Mouse (Mus musculus): Measurements from ENCODE around the gene Snap29. TPM values are rescaled to one million over a fixed set of nuclear protein-coding genes. Genes with fewer than 3 reads are reported as not detected.
A peak's percentile ranks its signal among the peaks of the same experiment; 100 is the strongest.

Snap29 gene
- total and polyA plus RNA-seq, 2 experiments = 4.2 to 15.9 TPM

DNA sequence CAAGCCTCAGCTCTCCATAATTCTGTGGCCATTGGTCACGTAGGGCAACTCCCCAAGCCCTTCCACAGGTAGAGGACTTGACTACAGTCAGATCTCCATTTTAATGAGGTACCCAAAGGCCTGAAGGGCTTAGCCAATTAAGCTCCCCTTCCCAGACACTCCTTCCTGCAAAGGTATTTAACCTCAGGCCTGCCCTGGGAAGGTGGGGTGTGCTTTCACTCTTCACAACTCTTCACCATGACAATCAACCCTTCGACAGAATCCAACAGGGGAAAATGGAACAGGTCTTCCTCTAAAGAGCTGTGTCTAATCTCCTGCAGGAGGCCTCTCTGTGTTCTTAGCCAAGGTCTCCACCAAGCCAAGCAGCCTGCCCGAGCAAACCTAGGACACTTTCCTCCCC is 17.2 kb downstream of the Snap29 start:
- no peaks in the 10 kb centered on the region; the same call in 1 of the 2 replicates for H3K4me1 ChIP-seq (ENCODE audit: control insufficient read depth, insufficient read depth, low read length)
- TF ChIP-seq CTCF (IDR thresholded peaks at IDR 0.05; ENCODE audit: low read depth, low read length) (no peak), POLR2A (IDR thresholded peaks at IDR 0.05; ENCODE audit: extremely low read depth, insufficient read depth, low read length) (no peak)
- H3K9ac ChIP-seq (ENCODE audit: low read depth, low read length) = no peak overlapping the region
- H3K79me2 ChIP-seq (ENCODE audit: control insufficient read depth, insufficient read depth, low read length) = no peaks in the 10 kb centered on the region
- no peaks in the 10 kb centered on the region for H3K27me3 ChIP-seq (ENCODE audit: control insufficient read depth, insufficient read depth, low read length)
- 88% methylated on average over 3 of the region's 3 CpGs for WGBS
- H3K27ac ChIP-seq (replicated peaks; ENCODE audit: insufficient read depth, low read depth, low read length) = no peak overlapping the region
- no peak overlapping the region for H3K4me3 ChIP-seq (ENCODE audit: insufficient read depth, low read depth, low read length)
- no peak for DNase-seq (ENCODE audit: extremely low read depth, low read depth, low spot score)
- H3K36me3 ChIP-seq (ENCODE audit: control insufficient read depth, insufficient read depth, low read length) = peaks cover 53% of the 10 kb centered on the region

GRCm38 (mm10) chr16:17432576-17432975 is 26.8 kb downstream of the Snap29 start:
- H3K4me3 ChIP-seq (ENCODE audit: insufficient read depth, low read depth, low read length) = no peak overlapping the region
- H3K4me1 ChIP-seq (ENCODE audit: control insufficient read depth, insufficient read depth, low read length) = no peaks in the 10 kb centered on the region; the same call in 1 of the 2 replicates
- no peaks in the 10 kb centered on the region for H3K27me3 ChIP-seq (ENCODE audit: control insufficient read depth, insufficient read depth, low read length)
- H3K9ac ChIP-seq (ENCODE audit: low read depth, low read length) = no peak overlapping the region
- H3K79me2 ChIP-seq (ENCODE audit: control insufficient read depth, insufficient read depth, low read length) = no peaks in the 10 kb centered on the region
- 40% methylated on average over 2 of the region's 2 CpGs for WGBS
- TF ChIP-seq POLR2A (IDR thresholded peaks at IDR 0.05; ENCODE audit: extremely low read depth, insufficient read depth, low read length) (no peak), CTCF (IDR thresholded peaks at IDR 0.05; ENCODE audit: low read depth, low read length) (peak; percentile 38)
- DNase-seq (ENCODE audit: extremely low read depth, low read depth, low spot score) = peak; percentile 42
- H3K36me3 ChIP-seq (ENCODE audit: control insufficient read depth, insufficient read depth, low read length) = peaks cover 16% of the 10 kb centered on the region
- no peak overlapping the region for H3K27ac ChIP-seq (replicated peaks; ENCODE audit: insufficient read depth, low read depth, low read length)

DNA sequence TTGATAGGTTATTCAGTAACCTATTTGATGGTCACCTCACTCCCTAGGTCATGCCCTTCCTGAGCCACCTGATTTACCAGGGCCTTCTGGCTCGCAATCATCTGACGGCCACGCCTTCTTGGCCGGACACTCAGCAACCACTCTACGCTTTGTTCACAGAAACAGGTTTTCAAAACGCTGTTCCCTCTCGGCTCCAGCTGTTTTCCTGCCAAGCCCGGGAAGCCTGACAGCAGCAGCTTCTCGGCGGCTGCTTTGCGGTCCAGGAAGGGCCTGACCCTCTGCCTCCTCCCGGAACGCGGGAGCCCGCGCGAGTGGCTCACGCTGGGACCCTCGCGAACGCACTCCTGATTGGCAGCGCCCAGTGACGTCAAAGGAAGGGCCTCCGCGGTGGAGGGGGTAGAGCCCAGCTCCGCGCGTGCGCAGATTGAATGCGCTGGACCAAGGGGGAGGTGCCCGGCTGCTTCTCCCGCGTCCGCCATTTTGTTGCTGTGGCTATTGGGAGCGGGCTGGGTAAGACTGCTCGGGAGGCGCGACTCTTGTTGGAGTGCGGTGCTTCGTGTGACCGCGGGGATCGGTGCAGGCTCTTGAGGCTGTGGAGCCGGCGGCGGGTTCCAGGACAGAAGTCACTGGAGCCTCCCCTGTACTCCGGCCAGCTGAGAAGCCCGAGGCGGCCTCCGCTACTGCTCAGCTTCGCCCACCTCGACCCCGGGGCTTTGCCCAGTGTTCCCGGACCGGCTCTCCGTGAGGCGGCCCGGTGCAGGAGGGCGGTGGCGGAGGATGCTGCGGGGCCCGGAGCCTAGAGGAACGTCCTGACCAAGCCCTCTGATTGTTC is 46.0 kb downstream of the Snap29 start, which contains the start of gene Crkl:
Gene Crkl, plus strand, starts transcription at position 447 of the 832 bp plus-strand sequence.
- Histone ChIP-seq H3K27me3 (ENCODE audit: control insufficient read depth, insufficient read depth, low read length) (no peaks in the 10 kb centered on the region), H3K4me1 (ENCODE audit: control insufficient read depth, insufficient read depth, low read length) (peaks cover 22% of the 10 kb centered on the region), H3K79me2 (ENCODE audit: control insufficient read depth, insufficient read depth, low read length) (peaks cover 27% of the 10 kb centered on the region), H3K9ac (ENCODE audit: low read depth, low read length) (peak within 1 kb of the TSS; percentile 94), H3K27ac (replicated peaks; ENCODE audit: insufficient read depth, low read depth, low read length) (peak within 1 kb of the TSS; percentile 99), H3K36me3 (ENCODE audit: control insufficient read depth, insufficient read depth, low read length) (peaks cover 2% of the 10 kb centered on the region; the same call in 1 of the 2 replicates), H3K4me3 (ENCODE audit: insufficient read depth, low read depth, low read length) (peak within 1 kb of the TSS; percentile 75)
- under 1% methylated on average over 63 of the region's 63 CpGs for WGBS
- TF ChIP-seq CTCF (IDR thresholded peaks at IDR 0.05; ENCODE audit: low read depth, low read length) (no peak), POLR2A (IDR thresholded peaks at IDR 0.05; ENCODE audit: extremely low read depth, insufficient read depth, low read length) (peak; percentile 84)
- peak; percentile 96 for DNase-seq (ENCODE audit: extremely low read depth, low read depth, low spot score)

DNA sequence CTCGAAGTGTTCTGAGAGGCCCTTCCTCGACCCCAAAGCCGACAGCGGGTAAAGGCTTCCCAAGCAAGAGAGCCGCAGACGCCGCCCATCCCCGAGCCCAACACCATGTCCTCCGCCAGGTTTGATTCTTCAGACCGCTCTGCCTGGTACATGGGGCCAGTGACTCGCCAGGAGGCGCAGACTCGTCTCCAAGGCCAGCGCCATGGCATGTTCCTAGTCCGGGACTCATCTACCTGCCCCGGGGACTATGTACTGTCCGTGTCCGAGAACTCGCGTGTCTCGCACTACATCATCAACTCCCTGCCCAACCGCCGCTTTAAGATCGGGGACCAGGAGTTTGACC is 46.6 kb downstream of the Snap29 start:
- TF ChIP-seq CTCF (IDR thresholded peaks at IDR 0.05; ENCODE audit: low read depth, low read length) = no peak
- TF ChIP-seq POLR2A (IDR thresholded peaks at IDR 0.05; ENCODE audit: extremely low read depth, insufficient read depth, low read length) = 0 out of 2 replicates have a peak, but pooled peaks have one; percentile 18
- Histone ChIP-seq H3K79me2 (ENCODE audit: control insufficient read depth, insufficient read depth, low read length) (peaks cover 32% of the 10 kb centered on the region), H3K27ac (replicated peaks; ENCODE audit: insufficient read depth, low read depth, low read length) (peak overlapping the region; percentile 82), H3K36me3 (ENCODE audit: control insufficient read depth, insufficient read depth, low read length) (peaks cover 2% of the 10 kb centered on the region; the same call in 1 of the 2 replicates), H3K4me3 (ENCODE audit: insufficient read depth, low read depth, low read length) (peak overlapping the region; percentile 75), H3K27me3 (ENCODE audit: control insufficient read depth, insufficient read depth, low read length) (no peaks in the 10 kb centered on the region), H3K9ac (ENCODE audit: low read depth, low read length) (peak overlapping the region; percentile 90), H3K4me1 (ENCODE audit: control insufficient read depth, insufficient read depth, low read length) (peaks cover 22% of the 10 kb centered on the region)
- WGBS = under 1% methylated on average over 24 of the region's 24 CpGs
- DNase-seq (ENCODE audit: extremely low read depth, low read depth, low spot score) = peak; percentile 48

GRCm38 (mm10) chr16:17456901-17457300 is 51.1 kb downstream of the Snap29 start:
- no peak overlapping the region for H3K27ac ChIP-seq (replicated peaks; ENCODE audit: insufficient read depth, low read depth, low read length)
- H3K79me2 ChIP-seq (ENCODE audit: control insufficient read depth, insufficient read depth, low read length) = peaks cover 66% of the 10 kb centered on the region
- no peak for DNase-seq (ENCODE audit: extremely low read depth, low read depth, low spot score)
- H3K36me3 ChIP-seq (ENCODE audit: control insufficient read depth, insufficient read depth, low read length) = peaks cover 4% of the 10 kb centered on the region; the same call in 1 of the 2 replicates
- 100% methylated on average over 1 of the region's 1 CpGs for WGBS
- no peaks in the 10 kb centered on the region for H3K27me3 ChIP-seq (ENCODE audit: control insufficient read depth, insufficient read depth, low read length)
- H3K4me3 ChIP-seq (ENCODE audit: insufficient read depth, low read depth, low read length) = no peak overlapping the region
- no peak overlapping the region for H3K9ac ChIP-seq (ENCODE audit: low read depth, low read length)
- peaks cover 40% of the 10 kb centered on the region for H3K4me1 ChIP-seq (ENCODE audit: control insufficient read depth, insufficient read depth, low read length)
- TF ChIP-seq CTCF (IDR thresholded peaks at IDR 0.05; ENCODE audit: low read depth, low read length) (no peak), POLR2A (IDR thresholded peaks at IDR 0.05; ENCODE audit: extremely low read depth, insufficient read depth, low read length) (no peak)

DNA sequence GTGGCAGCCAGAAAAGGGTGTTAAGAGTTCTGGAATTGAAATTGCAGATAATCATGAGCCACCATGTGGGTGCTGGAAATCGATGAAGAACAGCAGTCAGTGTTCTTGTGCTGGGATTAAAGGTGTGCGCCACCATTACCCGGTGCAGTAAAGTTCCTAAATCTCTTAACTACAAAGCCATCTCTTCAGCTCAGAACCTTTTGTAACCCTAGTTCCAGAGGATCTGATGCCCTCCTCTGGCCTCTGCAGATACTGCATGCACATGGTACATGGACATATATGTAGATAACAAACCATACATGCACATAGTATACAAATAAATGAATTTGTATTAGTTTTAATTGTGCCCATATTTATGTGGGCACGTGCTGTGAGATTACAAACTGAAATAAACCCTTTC is 54.5 kb downstream of the Snap29 start:
- WGBS = 79% methylated on average over 4 of the region's 4 CpGs
- TF ChIP-seq POLR2A (IDR thresholded peaks at IDR 0.05; ENCODE audit: extremely low read depth, insufficient read depth, low read length) (no peak), CTCF (IDR thresholded peaks at IDR 0.05; ENCODE audit: low read depth, low read length) (no peak)
- Histone ChIP-seq H3K4me1 (ENCODE audit: control insufficient read depth, insufficient read depth, low read length) (peaks cover 36% of the 10 kb centered on the region), H3K79me2 (ENCODE audit: control insufficient read depth, insufficient read depth, low read length) (peaks cover 58% of the 10 kb centered on the region), H3K9ac (ENCODE audit: low read depth, low read length) (no peak overlapping the region), H3K27ac (replicated peaks; ENCODE audit: insufficient read depth, low read depth, low read length) (no peak overlapping the region), H3K36me3 (ENCODE audit: control insufficient read depth, insufficient read depth, low read length) (peaks cover 4% of the 10 kb centered on the region; the same call in 1 of the 2 replicates), H3K27me3 (ENCODE audit: control insufficient read depth, insufficient read depth, low read length) (no peaks in the 10 kb centered on the region), H3K4me3 (ENCODE audit: insufficient read depth, low read depth, low read length) (no peak overlapping the region)
- peak; percentile 49 for DNase-seq (ENCODE audit: extremely low read depth, low read depth, low spot score)
